Mouse (Mus musculus) embryonic facial prominence, embryonic 12.5 days (tissue): ENCODE data around the gene Chrdl2. TPM values are rescaled to one million over a fixed set of nuclear protein-coding genes. Genes with fewer than 3 reads are reported as not detected.
"Not testable (repeated sequence)": the region's sequence is repeated elsewhere in the genome, so short reads cannot be mapped to it uniquely, and the experiment has no call there.

Experiments used
- ATAC-seq: fragments of 200-750 bp; cut with Nextera tagmentation; 2 replicates; pipeline ENCODE4 v1.8.0; 2017; ENCODE audit not compliant: insufficient number of reproducible peaks, insufficient read depth, low FRiP score, low TSS enrichment
- H3K27ac ChIP-seq: fragments of 300-500 bp; sonication (generic); 2 replicates; pipeline ENCODE4 v1.5.1; 2016; ENCODE audit warnings: mild to moderate bottlenecking
- H3K27me3 ChIP-seq: fragments of 300-500 bp; sonication (generic); 2 replicates; pipeline ENCODE4 v1.6.1; 2016; ENCODE audit warnings: mild to moderate bottlenecking, moderate library complexity
- H3K36me3 ChIP-seq: fragments of 300-500 bp; sonication (generic); 2 replicates; pipeline ENCODE4 v1.6.1; 2016; ENCODE audit warnings: mild to moderate bottlenecking
- H3K4me1 ChIP-seq: fragments of 300-500 bp; sonication (generic); 2 replicates; pipeline ENCODE4 v1.6.1; 2016
- H3K4me2 ChIP-seq: fragments of 300-500 bp; sonication (generic); replicated peaks from 2 replicates; pipeline ENCODE4 v1.6.1; 2016; ENCODE audit warnings: mild to moderate bottlenecking, moderate library complexity
- H3K4me3 ChIP-seq: fragments of 300-500 bp; sonication (generic); 2 replicates; pipeline ENCODE4 v1.5.1; 2016; ENCODE audit warnings: mild to moderate bottlenecking
- H3K9ac ChIP-seq: fragments of 300-500 bp; sonication (generic); 2 replicates; pipeline ENCODE4 v1.6.1; 2016; ENCODE audit warnings: mild to moderate bottlenecking, moderate library complexity
- H3K9me3 ChIP-seq: fragments of 300-500 bp; sonication (generic); 2 replicates; pipeline ENCODE4 v1.6.1; 2016; ENCODE audit warnings: mild to moderate bottlenecking, moderate library complexity
- WGBS: fragments of 180-500 bp; shearing (Covaris S2); methylation state at CpG from one replicate; pipeline ENCODE4 v1.1.7; 2016; 5-methylcytosine and 5-hydroxymethylcytosine counted together
- polyA plus RNA-seq: library from polyadenylated mRNA; unstranded; fragments of >200 nt; fragmentation: Nextera tagmentation; extraction: Ambion mirVana; gene quantifications from 2 replicates; pipeline ENCODE4 v1.2.1, GENCODE M21; 2016

Gene Chrdl2
- polyA plus RNA-seq, 1 experiment from 2014 or later: 1.7 TPM

- Histone ChIP-seq H3K27ac (no peak overlapping the region), H3K9me3 (no peaks in the 10 kb centered on the region), H3K4me1 (no peaks in the 10 kb centered on the region), H3K27me3 (no peaks in the 10 kb centered on the region), H3K36me3 (no peaks in the 10 kb centered on the region), H3K4me2 (no peak overlapping the region), H3K9ac (no peak overlapping the region), H3K4me3 (no peak overlapping the region)
- ATAC-seq: no peak
- WGBS: 73% methylated on average over 4 of the region's 4 CpGs
Measured at GRCm38 (mm10) chr7:100051904-100052303, 45.9 kb downstream of the Chrdl2 start.

GRCm38 (mm10) chr7:100052991-100053390 is 47.0 kb downstream of the Chrdl2 start:
- H3K4me1 ChIP-seq, ATAC-seq, H3K27me3 ChIP-seq, H3K36me3 ChIP-seq, H3K9ac ChIP-seq, H3K27ac ChIP-seq, H3K4me3 ChIP-seq, H3K9me3 ChIP-seq, H3K4me2 ChIP-seq: not testable (repeated sequence)
- 84% methylated on average over 2 of the region's 2 CpGs for WGBS

- Histone ChIP-seq H3K27me3 (no peaks in the 10 kb centered on the region), H3K36me3 (no peaks in the 10 kb centered on the region), H3K9ac (no peak overlapping the region), H3K4me2 (no peak overlapping the region), H3K9me3 (no peaks in the 10 kb centered on the region), H3K4me3 (no peak overlapping the region), H3K27ac (no peak overlapping the region), H3K4me1 (no peaks in the 10 kb centered on the region)
- no peak for ATAC-seq
- 85% methylated on average over 2 of the region's 2 CpGs for WGBS
Measured at GRCm38 (mm10) chr7:100073959-100074358, 68.0 kb downstream of the Chrdl2 start.

GRCm38 (mm10) chr7:100076296-100076695 is 70.3 kb downstream of the Chrdl2 start:
- Histone ChIP-seq H3K36me3 (no peaks in the 10 kb centered on the region), H3K4me1 (no peaks in the 10 kb centered on the region), H3K27me3 (no peaks in the 10 kb centered on the region), H3K27ac (no peak overlapping the region), H3K4me2 (no peak overlapping the region), H3K9ac (no peak overlapping the region), H3K9me3 (no peaks in the 10 kb centered on the region), H3K4me3 (no peak overlapping the region)
- 85% methylated on average over 5 of the region's 5 CpGs for WGBS
- no peak for ATAC-seq

- Histone ChIP-seq H3K4me3 (no peak overlapping the region), H3K36me3 (peaks cover under 1% of the 10 kb centered on the region; the same call in 1 of the 2 replicates), H3K9ac (no peak overlapping the region), H3K9me3 (no peaks in the 10 kb centered on the region), H3K27me3 (no peaks in the 10 kb centered on the region), H3K27ac (no peak overlapping the region), H3K4me2 (no peak overlapping the region), H3K4me1 (no peaks in the 10 kb centered on the region)
- 90% methylated on average over 4 of the region's 4 CpGs for WGBS
- ATAC-seq: no peak
Measured at GRCm38 (mm10) chr7:100077071-100077470, 71.1 kb downstream of the Chrdl2 start.

- H3K27ac ChIP-seq: no peak overlapping the region
Measured at GRCm38 (mm10) chr7:100080087-100080781, 74.3 kb downstream of the Chrdl2 start.

GRCm38 (mm10) chr7:100082836-100083235 is 76.9 kb downstream of the Chrdl2 start:
- H3K36me3 ChIP-seq: peaks cover 49% of the 10 kb centered on the region
- H3K4me2 ChIP-seq: no peak overlapping the region
- WGBS: 92% methylated on average over 6 of the region's 6 CpGs
- no peaks in the 10 kb centered on the region for H3K9me3 ChIP-seq
- ATAC-seq: no peak
- no peak overlapping the region for H3K4me3 ChIP-seq
- H3K27ac ChIP-seq: no peak overlapping the region
- H3K9ac ChIP-seq: no peak overlapping the region
- H3K4me1 ChIP-seq: no peaks in the 10 kb centered on the region
- H3K27me3 ChIP-seq: no peaks in the 10 kb centered on the region

More at GRCm38 (mm10) chr7:100080087-100080781, 74.3 kb downstream of the Chrdl2 start:
- no peak for ATAC-seq
- Histone ChIP-seq H3K9me3 (no peaks in the 10 kb centered on the region), H3K9ac (no peak overlapping the region), H3K4me3 (no peak overlapping the region), H3K27me3 (no peaks in the 10 kb centered on the region), H3K36me3 (peaks cover 26% of the 10 kb centered on the region), H3K4me1 (no peaks in the 10 kb centered on the region), H3K4me2 (no peak overlapping the region)
- 76% methylated on average over 12 of the region's 12 CpGs for WGBS

- no peak for ATAC-seq
- Histone ChIP-seq H3K36me3 (peaks cover 55% of the 10 kb centered on the region), H3K9me3 (no peaks in the 10 kb centered on the region)
Measured at GRCm38 (mm10) chr7:100083812-100084211, 77.8 kb downstream of the Chrdl2 start.

More at GRCm38 (mm10) chr7:100083812-100084211, 77.8 kb downstream of the Chrdl2 start:
- Histone ChIP-seq H3K27me3 (no peaks in the 10 kb centered on the region), H3K4me1 (no peaks in the 10 kb centered on the region), H3K4me3 (no peak overlapping the region), H3K4me2 (no peak overlapping the region), H3K9ac (no peak overlapping the region), H3K27ac (no peak overlapping the region)
- WGBS: 84% methylated on average over 6 of the region's 6 CpGs

Other genes with a start within 250 kb of the Chrdl2 start
- not detected in 2 replicates for gene Olfr521, start 242.7 kb upstream of the Chrdl2 start, polyA plus RNA-seq
- gene Neu3, start 177.8 kb upstream of the Chrdl2 start, polyA plus RNA-seq: 2.3 and 2.6 TPM in 2 replicates
- 0.20 and 0.43 TPM in 2 replicates for gene Xrra1, start 147.1 kb upstream of the Chrdl2 start, polyA plus RNA-seq
- gene Spcs2, start 142.7 kb upstream of the Chrdl2 start, polyA plus RNA-seq: 334 and 345 TPM in 2 replicates
- gene Rnf169, start 25.7 kb upstream of the Chrdl2 start, polyA plus RNA-seq: 7.6 and 8.1 TPM in 2 replicates
- 81.6 and 82.9 TPM in 2 replicates for gene Pold3, start 115.4 kb downstream of the Chrdl2 start, polyA plus RNA-seq
- 26.8 and 29.7 TPM in 2 replicates for gene Lipt2, start 153.1 kb downstream of the Chrdl2 start, polyA plus RNA-seq
- gene Kcne3, start 170.3 kb downstream of the Chrdl2 start, polyA plus RNA-seq: 11.4 and 13.3 TPM in 2 replicates
- 5.0 and 6.8 TPM in 2 replicates for gene Pgm2l1, start 221.2 kb downstream of the Chrdl2 start, polyA plus RNA-seq